Mouse (Mus musculus): ENCODE results near the gene Grip1.

Grip1 gene

DNA sequence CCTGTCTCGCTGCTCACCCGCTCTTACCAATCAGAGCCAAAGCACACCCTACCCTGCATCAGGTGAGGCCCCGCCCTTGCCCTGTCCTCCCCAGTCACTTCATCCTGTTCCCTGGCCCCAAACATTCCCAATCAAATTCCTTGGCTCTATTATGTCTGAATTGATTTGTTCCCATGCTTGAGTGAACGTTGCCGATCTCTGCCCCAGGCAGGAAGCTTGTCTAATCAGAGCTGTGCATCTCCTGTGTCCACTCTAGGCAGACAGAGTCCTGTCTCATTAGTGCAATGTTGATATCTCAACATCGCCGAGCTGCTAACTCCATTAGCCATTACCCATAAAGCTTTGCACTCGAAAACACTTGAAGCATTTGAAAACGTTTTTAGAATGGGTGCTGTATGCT lies 210.0 kb downstream of the Grip1 start:
- DNase-seq (ENCODE audit: low spot score in 2 of 2): no peak

DNA sequence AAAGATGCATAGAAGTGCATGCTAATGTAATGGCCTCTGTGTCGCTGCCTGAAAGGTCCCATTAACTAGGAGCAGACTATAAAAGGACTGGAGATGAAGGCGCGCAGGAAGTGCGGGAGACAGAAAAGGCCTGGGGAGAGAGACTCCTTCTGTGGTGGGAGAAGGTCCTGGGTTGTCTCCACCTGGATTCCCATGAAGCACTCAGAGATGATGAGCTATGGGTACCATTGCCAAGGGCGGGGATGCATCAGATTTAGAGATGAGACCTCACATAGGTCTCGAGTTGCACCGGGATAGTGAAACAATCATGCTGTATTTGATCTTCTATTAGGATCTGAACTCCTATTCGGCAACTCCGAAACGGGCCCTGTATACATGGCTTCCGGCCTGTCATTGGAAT lies 212.8 kb downstream of the Grip1 start:
- DNase-seq (ENCODE audit: low spot score in 2 of 2): no peak

DNA sequence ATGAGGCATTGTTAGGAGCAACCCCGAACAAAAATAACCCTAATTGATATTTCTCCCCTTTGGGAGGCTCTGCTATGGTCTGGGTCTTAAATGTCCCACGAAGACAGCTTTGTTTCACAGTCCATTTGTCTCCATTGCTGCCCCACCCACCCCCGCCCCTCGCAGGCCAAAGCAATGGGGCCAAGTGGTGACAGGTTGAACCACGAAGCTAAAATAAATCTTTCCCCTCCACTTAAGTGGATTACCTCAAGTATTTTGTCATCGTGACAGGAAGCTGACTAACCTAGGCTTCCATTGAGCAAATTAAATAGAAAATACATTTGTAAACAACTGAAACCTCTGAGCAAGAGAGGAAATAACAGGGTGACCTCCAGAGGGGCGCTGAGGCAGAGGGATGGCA lies 216.8 kb downstream of the Grip1 start:
- DNase-seq (ENCODE audit: low spot score in 2 of 2): no peak

DNA sequence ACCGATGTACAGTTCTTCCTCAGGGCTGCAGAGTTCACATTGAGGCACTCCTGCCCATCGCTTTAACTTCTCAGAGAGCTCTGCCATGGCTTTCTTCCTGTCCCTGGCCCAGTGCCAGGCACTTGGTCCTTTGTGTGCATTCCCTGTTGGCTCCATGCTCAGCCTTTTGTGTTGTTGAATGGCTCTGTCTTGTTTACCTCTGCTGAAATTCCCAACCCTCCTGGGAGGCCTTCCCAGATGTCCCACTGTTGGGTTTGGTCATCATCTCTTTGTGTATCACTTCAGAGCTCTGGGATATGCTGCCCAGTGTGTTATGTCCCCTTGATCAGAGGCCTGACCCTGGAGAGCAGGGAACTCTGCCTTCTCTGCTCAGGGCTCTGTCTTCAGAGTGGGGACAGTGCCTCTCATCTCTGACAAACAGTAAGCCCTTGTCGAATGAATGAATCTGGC lies 230.8 kb downstream of the Grip1 start:
- DNase-seq (ENCODE audit: low spot score in 2 of 2): no peak

DNA sequence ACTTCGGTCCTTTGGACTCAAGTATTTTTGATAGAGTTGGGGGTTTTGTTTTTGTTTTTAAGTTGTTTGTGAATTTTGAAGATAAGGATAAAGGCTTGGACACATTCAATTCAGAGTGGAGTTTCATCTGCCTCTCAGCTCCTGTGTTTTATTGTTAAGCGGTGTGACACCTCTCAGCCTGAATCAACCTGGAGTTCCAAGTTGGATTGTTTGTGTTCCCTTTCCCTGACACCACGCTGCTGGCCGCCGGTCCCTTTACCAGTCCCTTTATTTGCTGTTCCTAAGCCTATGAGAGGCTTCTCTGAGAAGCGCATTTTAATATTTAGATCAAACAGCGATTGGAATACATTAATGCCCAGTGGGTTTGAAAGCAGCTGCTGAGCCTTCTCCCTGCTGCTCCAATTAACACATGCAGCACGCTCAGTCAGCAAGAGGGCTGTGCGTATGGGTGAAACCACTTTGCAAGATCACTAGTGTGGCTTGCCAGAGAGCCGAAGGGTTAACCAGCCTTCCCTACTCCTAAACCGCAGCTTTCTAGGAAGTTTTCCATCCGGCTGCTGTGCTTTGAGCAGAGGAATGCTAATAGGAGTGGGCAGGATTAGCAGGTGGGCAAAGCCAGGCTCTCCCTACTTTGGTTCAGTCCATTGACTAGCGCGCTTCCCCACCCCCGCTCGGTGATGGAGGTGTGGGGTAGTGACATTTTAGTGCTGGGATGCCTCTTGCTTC lies 237.9 kb downstream of the Grip1 start:
- DNase-seq (ENCODE audit: low spot score in 2 of 2): peak; percentile 37 to 60

DNA sequence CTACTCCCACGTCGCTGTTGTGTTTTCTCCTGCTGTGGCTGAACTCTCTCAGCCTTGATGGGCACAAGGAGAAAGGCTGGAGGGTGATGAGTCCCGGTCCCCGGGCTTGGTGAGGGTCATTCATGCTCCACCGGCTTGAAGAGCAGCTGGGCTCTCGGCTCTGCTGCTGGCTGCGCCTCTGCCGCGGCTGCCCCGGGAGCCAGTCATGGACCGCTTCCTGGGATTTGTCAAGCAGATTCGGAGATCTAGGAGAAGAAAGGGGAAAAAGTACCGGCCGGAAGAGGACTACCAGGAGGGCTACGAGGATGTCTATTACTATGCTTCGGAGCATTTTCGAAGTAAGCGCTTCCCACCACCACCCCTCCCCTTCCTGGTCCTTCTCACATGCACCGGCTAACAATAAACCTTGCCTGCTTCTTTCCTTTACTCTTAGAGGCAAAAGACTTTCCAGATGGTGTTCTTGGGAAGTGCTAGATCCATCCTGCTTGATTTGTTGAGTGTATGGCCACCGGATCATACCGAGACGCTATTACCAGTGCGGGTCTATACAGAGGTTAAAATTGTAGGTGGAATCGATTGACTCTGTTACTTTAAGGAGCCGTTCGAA lies 238.8 kb downstream of the Grip1 start:
- peak in 1 of 2 experiments; percentile 32 for DNase-seq (ENCODE audit: low spot score in 2 of 2)

DNA sequence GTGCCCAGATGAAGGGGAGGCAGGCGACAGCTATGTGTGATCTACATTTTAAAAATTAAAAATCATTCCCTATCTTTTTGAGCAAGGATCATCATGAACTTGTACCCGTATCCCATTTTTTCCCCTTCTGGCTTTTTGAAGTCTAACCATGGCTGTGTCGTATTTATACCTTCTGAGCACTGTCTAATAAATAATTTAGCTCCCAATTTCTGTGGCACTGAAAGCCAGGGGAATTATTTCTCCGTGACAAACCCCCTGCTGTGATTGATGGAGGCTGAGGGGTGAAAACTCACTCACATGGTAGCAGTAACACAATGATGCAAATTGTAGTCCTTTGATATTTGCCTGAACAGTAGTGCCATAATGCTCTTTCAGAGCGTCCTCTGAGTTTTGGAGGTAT lies 239.8 kb downstream of the Grip1 start:
- DNase-seq (ENCODE audit: low spot score in 2 of 2): no peak

DNA sequence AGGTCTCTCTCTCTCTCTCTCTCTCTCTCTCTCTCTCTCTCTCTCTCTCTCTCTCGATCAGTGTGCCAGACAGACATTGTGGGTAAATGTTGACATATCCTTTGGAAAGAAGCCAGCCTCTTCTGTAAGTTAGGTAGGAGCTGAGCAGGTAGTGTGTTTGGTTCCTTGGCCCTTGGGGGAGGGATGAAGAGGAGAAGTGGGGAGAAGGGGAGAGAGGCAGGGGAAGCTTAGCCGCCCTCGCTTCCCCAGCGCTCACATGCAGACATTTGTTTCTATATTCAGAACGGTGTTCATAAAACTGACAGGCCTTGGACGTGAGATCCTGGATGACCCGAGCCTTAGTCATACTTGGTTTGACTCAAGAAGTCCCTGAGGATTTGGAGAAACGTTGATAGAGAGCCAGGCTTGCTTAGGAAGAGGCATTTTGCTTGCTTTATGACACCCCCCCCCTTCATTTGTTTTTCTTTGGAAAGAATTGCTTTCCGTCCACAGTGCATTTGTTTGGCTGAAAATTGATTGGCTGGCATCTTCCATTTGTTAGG lies 243.7 kb downstream of the Grip1 start:
- no peak for DNase-seq (ENCODE audit: low spot score in 2 of 2)

DNA sequence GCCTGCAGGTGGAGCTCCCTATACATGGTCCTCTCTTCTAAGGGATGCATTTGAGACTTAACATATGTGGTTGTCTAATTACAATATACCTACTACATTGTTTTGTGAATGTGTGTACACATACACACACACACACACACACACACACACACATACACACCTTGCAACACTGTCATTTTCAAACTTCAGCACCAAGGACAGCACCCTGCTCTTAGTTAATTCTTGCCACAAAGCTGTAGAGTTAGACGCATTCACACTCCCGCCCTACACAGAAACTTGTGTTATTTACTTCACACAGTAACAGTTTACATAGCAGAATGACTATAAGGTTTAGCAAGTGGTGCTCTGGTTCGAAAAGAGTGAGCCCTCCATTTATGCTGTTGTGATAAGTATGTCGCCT lies 251.7 kb downstream of the Grip1 start:
- no peak for DNase-seq (ENCODE audit: low spot score in 2 of 2)

DNA sequence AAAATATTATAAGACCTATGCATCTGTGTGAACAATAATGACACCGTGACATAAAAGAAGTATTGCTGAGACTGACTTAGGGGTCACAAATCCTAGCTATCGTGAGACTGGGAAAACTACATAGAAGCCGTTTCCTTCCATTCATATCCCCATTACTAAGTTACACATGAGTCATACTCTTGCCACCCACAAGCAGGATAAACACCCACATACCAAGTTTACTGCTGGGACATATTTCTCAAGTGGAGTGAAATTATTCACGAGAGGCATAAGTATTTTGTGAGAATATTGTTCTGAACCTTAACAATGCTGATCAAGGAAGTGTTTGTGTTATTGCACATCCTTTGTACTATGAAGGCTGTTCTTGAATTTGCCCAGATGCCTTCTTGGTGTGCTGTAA lies 252.7 kb downstream of the Grip1 start:
- DNase-seq (ENCODE audit: low spot score in 2 of 2): no peak

DNA sequence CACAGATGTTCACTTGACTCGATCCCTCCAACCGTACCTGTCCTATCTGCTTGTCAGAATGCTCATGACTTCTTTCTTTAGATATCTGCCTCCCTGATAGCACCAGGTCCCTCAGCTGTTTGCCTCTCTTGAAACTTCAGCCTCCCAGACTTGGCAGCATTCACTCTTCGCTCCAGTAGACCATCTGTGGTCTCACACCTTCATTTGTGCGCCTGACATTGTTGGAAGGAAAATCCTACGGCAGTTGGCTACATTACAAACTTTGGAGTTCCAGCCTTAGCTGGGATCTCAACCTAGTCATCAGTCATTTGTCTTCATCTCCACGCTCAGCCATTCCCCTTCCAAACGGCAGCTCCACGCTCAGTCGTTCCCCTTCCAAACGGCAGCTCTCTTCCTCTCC lies 253.4 kb downstream of the Grip1 start:
- no peak for DNase-seq (ENCODE audit: low spot score in 2 of 2)

DNA sequence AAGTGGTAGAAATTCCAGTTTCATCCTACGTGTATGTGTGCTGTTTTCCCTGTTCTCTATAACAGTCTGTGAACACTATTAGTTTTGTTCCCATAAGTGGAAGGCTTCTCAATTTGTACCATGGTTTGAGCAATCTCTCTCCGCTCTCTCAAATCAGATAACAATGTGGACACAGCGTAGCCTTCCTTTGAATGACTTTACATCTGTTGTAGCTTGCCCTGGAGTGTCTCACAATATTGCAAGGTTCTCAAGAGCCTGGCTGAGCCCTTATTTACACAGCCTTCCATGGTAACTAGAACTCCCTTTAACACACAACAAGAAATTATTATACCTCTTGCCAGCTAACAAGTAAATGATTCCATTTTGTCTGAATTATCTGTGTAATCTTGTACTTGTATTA lies 268.3 kb downstream of the Grip1 start:
- no peak for DNase-seq (ENCODE audit: low spot score in 2 of 2)

DNA sequence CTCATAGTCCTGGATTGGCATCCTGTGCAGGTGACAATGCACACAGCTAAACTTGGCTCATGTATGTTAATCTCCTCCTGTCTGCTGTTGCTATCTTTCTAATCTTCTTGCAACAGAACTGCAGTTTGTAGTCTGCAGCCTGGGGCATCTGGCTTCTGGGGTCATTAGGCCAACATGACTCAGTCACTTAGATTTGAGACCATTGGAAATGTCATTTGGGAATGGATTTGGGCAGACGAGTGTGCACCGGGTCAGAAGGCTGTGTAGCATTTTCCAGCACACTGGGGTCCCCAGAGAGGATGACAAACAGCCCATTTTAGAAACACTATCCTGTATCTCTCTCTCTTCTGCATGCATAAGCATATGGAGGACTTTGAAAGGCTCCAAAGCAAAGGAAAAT lies 268.8 kb downstream of the Grip1 start:
- no peak for DNase-seq (ENCODE audit: low spot score in 2 of 2)

DNA sequence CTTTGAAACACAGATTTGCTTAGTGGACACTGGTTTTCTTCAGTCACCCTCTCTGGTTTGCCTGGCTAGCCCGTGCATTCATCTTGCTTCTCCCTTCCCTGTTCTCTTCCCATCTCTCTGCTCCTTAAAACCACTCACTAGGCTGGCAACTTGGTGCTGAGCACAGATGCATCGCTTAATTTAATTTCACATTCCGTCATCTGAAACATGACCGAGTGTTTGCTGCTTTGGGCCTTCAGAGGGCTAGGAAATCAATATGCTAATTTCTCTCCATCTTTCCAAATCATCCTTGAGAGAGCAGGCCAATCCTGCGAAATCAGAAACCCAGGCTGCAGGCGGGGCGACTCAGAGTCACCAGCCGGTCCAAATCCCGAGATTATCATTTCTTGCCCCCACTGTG lies 270.0 kb downstream of the Grip1 start:
- no peak for DNase-seq (ENCODE audit: low spot score in 2 of 2)

DNA sequence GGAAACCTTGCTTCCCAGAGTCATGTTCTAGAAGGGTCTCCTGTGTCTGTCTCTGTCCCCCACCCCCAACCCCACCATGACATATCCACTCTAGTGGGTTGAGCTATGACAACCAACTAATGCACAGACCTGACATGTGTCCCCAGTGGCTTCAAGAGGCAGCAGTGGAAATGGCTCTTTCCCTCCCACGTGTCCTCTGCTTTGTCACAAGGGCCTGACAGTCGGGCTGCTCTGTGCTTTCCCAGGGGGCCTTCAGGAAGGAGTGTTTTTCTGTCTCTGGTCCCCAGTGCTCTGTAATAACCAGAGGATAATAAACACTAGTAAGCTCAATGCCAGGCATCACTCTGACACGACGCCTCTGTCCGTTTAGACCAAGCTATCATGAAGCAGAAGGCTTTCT lies 271.7 kb downstream of the Grip1 start:
- DNase-seq (ENCODE audit: low spot score in 2 of 2): no peak

DNA sequence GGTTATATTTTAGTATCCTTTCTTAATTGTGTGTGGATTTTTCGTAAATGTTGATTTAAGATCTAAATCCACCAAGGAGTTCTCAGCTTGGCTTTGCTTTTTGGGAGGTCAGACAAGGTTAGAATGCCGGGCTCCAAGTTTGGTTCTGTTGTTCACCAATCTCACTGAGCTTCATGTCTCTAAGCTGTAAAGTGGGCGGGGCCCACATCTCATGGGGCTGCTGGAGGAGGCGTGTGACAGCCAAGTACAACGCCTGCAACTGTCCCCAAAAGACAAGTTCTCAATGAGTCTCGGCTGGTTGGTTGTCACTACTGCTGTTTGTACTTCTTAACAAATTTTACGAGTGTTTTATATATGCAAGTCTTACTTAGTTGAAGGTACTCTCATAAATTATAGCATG lies 272.3 kb downstream of the Grip1 start:
- DNase-seq (ENCODE audit: low spot score in 2 of 2): no peak

DNA sequence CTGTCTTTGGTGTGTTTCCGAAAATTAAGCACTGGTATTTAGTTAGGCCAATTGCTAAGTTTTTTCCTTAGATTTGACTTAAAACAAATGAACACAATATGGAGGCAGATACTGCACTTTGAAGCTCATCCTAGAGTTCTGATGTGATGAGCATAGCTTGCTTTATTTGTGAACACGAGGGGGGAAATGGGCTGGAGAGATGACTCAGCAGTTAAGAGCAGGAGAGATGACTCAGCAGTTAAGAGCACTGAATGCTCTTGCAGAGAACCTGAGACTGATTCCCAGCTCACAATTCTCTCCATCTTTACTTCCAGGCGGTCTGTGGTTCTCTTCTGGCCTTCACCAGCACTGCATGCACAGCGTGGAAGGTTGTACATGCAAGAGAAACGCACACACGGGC lies 273.3 kb downstream of the Grip1 start:
- no peak for DNase-seq (ENCODE audit: low spot score in 2 of 2)

DNA sequence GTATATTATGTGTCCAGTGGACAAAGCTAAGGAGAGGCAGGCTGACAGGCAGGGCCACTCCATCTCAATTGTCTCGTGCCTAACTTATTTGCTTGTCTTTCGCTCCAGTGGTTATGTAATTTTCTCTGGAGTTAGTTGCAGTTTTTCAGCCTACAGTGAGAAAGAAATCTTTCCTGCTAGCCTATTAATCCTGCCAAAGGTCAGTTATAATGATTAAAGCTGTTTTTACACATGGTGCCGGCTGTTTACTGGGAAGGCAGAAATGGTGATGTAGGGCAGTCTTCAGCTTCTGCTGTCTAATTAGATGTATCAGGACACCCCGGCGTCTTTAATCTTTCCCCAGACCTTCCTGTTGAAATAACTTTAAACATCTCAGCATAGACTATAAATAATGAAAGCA lies 276.6 kb downstream of the Grip1 start:
- DNase-seq (ENCODE audit: low spot score in 2 of 2): no peak

DNA sequence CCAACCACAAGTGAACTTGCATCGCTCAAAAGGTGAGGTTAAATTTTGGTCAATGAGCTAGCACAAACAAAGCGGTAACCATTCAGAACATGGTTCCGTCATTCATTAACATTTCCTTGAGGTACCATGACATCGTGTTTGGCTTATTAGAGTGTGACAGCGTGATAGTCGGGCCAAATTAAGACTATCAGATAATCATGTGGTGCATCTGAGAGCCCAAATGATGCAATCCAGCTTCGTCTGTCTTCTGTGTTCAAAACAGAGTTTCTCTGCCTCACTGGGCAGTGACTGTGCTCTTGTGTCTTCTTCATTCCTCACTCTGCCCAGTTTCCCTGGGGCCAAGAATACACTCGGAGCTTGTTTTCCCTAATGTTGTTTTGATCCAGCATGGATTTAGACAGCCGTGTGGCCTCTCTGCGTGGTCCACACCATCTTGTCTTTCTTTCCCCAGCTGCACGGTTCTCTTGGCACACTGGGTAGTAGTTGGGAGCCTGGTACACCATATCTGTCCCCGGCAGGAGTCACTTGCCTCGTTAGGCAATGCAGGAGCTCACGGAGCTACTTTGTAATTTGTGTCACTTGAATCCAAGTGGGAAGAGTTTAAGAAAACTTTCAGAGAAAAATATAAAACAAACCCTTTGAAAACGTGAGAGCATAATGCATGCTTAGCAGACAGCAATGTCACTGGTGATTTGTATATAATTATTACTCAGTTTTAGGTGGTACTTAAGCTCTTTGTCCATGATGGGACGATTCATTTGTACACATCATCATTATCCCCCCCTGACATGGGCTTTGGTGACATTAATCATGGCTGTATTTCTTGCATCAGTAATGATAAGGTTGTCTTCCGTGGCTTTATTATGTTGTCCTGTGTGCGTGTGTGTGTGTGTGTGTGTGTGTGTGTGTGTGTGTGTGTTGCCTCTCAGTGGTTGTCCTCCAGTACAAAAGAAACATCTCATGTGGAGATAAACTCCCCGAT lies 281.7 kb downstream of the Grip1 start:
- DNase-seq (ENCODE audit: low spot score in 2 of 2): no peak

DNA sequence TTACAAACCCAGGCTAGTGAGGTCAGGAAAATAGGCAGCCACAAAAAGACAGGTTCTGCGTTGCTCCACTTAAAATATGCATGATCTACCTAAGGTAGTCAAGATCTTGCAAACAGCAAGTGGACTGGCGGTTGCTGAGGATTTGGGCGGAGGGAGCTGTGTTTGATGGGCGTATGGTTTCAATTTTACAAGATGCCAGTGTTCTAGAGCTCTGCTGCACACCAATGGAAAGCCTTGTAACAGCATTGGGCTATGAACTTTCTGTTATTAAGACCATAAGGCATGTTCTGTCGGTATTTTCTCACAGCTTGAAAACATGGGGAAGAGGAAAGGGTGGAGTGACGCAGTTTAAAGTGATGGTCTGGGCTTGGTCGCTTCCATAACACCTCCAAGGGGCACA lies 285.8 kb downstream of the Grip1 start:
- no peak for DNase-seq (ENCODE audit: low spot score in 2 of 2)

DNA sequence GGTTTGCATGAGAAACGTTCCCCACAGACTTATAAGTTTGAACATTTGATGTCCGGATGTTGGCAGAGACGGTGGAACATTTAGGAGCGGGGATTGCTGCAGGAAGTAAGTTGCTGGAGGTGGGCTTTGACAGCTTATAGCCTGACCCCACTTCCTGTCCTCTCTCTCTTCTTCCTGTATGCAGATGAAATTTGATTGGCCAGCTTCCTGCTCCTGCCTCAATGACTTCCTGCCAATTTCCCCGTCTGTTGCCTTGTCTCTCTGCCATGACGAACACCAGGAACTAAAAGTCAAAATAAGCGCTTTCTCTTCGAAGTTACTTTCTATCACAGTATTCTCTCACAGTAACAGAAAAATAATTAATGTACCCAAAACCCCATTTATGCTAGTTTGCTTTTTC lies 289.1 kb downstream of the Grip1 start:
- DNase-seq (ENCODE audit: low spot score in 2 of 2): no peak

DNA sequence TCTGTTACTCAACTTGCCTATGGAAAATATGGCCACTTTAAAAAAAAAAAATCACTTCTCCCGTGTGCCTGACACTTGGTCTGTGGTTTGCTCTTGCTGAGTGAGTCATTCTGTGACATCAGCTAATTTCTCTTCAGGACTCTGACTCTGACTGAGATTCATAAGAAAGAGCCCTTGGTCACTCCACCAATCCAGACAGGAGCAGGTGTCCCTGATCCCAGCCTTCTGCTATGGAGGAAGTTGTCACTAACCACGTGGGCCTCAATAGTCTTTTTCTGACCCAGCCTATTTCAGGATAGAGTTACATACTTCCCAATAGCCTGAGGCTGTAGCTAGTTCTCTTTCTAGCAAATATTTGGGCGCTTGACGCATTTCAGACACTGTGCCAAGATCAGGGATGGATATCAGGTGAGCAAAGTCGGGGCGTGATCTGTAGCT lies 298.8 kb downstream of the Grip1 start:
- no peak for DNase-seq (ENCODE audit: low spot score in 2 of 2)

Measured in frontal cortex, postnatal 10 days (tissue).